Mouse (Mus musculus) adrenal gland, adult 18-20 months (tissue): ENCODE measurements at regions not wholly inside any gene's neighbourhood (a gene's known extent, or its start where the extent isn't known, plus 50 kb on each side); places are given as distances from the start of the nearest gene placed in this dataset.

Source experiments
- DNase-seq, 2 experiments: peaks; one replicate each; pipeline ENCODE4 v3.0.0; 2021 to 2022; ENCODE audit warnings: low spot score in 2 of 2

- DNase-seq, result peak in 1 of 2 experiments; percentile 31
These were observed 169.7 kb upstream of the Nabp1 start for GRCm38 (mm10) chr1:51647955-51648354.

- DNase-seq, result peak; percentile 74 to 78
These were observed 166.2 kb upstream of the Nabp1 start for GRCm38 (mm10) chr1:51644399-51644798.

- DNase-seq, result no peak
These were observed 165.4 kb upstream of the Nabp1 start for GRCm38 (mm10) chr1:51643640-51644039.

- no peak for DNase-seq
These were observed 160.5 kb upstream of the Nabp1 start for GRCm38 (mm10) chr1:51638519-51639302.

GRCm38 (mm10) chr1:51635881-51636515 lies 157.8 kb upstream of the Nabp1 start:
- DNase-seq, result no peak

GRCm38 (mm10) chr1:51633795-51634194 lies 155.6 kb upstream of the Nabp1 start:
- no peak for DNase-seq

GRCm38 (mm10) chr1:51632851-51633250 lies 154.6 kb upstream of the Nabp1 start:
- no peak for DNase-seq

GRCm38 (mm10) chr1:51629848-51630247 lies 151.6 kb upstream of the Nabp1 start:
- DNase-seq, result no peak

- DNase-seq, result no peak
These were observed 150.0 kb upstream of the Nabp1 start for GRCm38 (mm10) chr1:51628137-51628793.

- no peak for DNase-seq
These were observed 148.1 kb upstream of the Nabp1 start for GRCm38 (mm10) chr1:51626303-51626702.

- DNase-seq, result no peak
These were observed 146.9 kb upstream of the Nabp1 start for GRCm38 (mm10) chr1:51625079-51625478.

- no peak for DNase-seq
These were observed 146.3 kb upstream of the Nabp1 start for GRCm38 (mm10) chr1:51624551-51624950.

GRCm38 (mm10) chr1:51622986-51623385 lies 144.8 kb upstream of the Nabp1 start:
- no peak for DNase-seq

- no peak for DNase-seq
These were observed 144.1 kb upstream of the Nabp1 start for GRCm38 (mm10) chr1:51622181-51622862.

- no peak for DNase-seq
These were observed 142.8 kb upstream of the Nabp1 start for GRCm38 (mm10) chr1:51621062-51621461.

GRCm38 (mm10) chr1:51617502-51618251 lies 139.5 kb upstream of the Nabp1 start:
- DNase-seq, result no peak

- no peak for DNase-seq
These were observed 137.9 kb upstream of the Nabp1 start for GRCm38 (mm10) chr1:51616091-51616490.

- DNase-seq, result peak; percentile 19 to 34
These were observed 137.3 kb upstream of the Nabp1 start for GRCm38 (mm10) chr1:51615523-51615922.

- DNase-seq, result no peak
These were observed 136.5 kb upstream of the Nabp1 start for GRCm38 (mm10) chr1:51614700-51615099.

- DNase-seq, result no peak
These were observed 131.1 kb upstream of the Nabp1 start for GRCm38 (mm10) chr1:51609295-51609694.

GRCm38 (mm10) chr1:51607437-51607855 lies 129.2 kb upstream of the Nabp1 start:
- DNase-seq, result no peak
